Mouse (Mus musculus) gastrocnemius, postnatal 10 days (tissue): ENCODE results near the gene Olfr591. TPM values are rescaled to one million over a fixed set of nuclear protein-coding genes. Genes with fewer than 3 reads are reported as not detected.
"Not testable (repeated sequence)": the region's sequence is repeated elsewhere in the genome, so short reads cannot be mapped to it uniquely, and the experiment has no call there.

ENCODE experiments used
- DNase-seq: peaks from one replicate; pipeline ENCODE4 v3.0.0; 2021; ENCODE audit warnings: mixed read lengths
- long read RNA-seq, 2 experiments: library from polyadenylated mRNA; stranded (forward); transcript quantifications; one replicate each; pipeline ENCODE4 v2.0.0; 2021
- total RNA-seq, 2 experiments: library from RNA; stranded (reverse); gene quantifications; 2 replicates each; pipeline ENCODE4 v1.2.3; 2021

Olfr591 gene
- not detected for total RNA-seq
- long read RNA-seq, experiment 1 = 0 reads
- long read RNA-seq, experiment 2 = 0 reads

- DNase-seq = no peak
Observed at GRCm38 (mm10) chr7:103178240-103178639, at the start of gene Olfr591. TSS of gene Olfr591 (minus strand) at chr7:103178340.

- no peak for DNase-seq
Observed at GRCm38 (mm10) chr7:103216696-103217095, 38.6 kb upstream of the Olfr591 start, which contains the start of gene Olfr594. TSS of gene Olfr594 (plus strand) at chr7:103216996.

GRCm38 (mm10) chr7:103212050-103212449 is 33.9 kb upstream of the Olfr591 start:
- DNase-seq = not testable (repeated sequence)

- DNase-seq = no peak
Observed at GRCm38 (mm10) chr7:103211562-103211961, 33.4 kb upstream of the Olfr591 start, which contains the start of gene Olfr593. TSS of gene Olfr593 (plus strand) at chr7:103211862.

- DNase-seq = not testable (repeated sequence)
Observed at GRCm38 (mm10) chr7:103184503-103184902, 6.4 kb upstream of the Olfr591 start, which contains the start of gene Olfr592. TSS of gene Olfr592 (plus strand) at chr7:103184803.

GRCm38 (mm10) chr7:103169697-103170096 is 8.4 kb downstream of the Olfr591 start:
- no peak for DNase-seq

- DNase-seq = no peak
Observed at GRCm38 (mm10) chr7:103156256-103156655, 21.9 kb downstream of the Olfr591 start, which contains the start of gene Olfr589. TSS of gene Olfr589 (minus strand) at chr7:103156356.

- DNase-seq = no peak
Observed at GRCm38 (mm10) chr7:103140579-103140978, 37.6 kb downstream of the Olfr591 start, which contains the start of gene Olfr588-ps1. TSS of gene Olfr588-ps1 (plus strand) at chr7:103140879.

GRCm38 (mm10) chr7:103125538-103125937 is 52.6 kb downstream of the Olfr591 start, which contains the start of gene Olfr586:
TSS of gene Olfr586 (minus strand) at chr7:103125638.
- DNase-seq = no peak

- no peak for DNase-seq
Observed at GRCm38 (mm10) chr7:103119406-103119805, 58.7 kb downstream of the Olfr591 start.

Other genes with a start within 250 kb of the Olfr591 start
- gene Olfr573-ps1, start 235.8 kb downstream of the Olfr591 start, total RNA-seq = not detected
- gene Olfr574, start 229.9 kb downstream of the Olfr591 start, total RNA-seq = not detected
- not detected for gene Olfr575, start 219.6 kb downstream of the Olfr591 start, total RNA-seq
- not detected for gene Olfr576, start 215.7 kb downstream of the Olfr591 start, total RNA-seq
- gene Olfr577, start 202.4 kb downstream of the Olfr591 start, total RNA-seq = not detected
- gene Olfr578, start 189.0 kb downstream of the Olfr591 start, total RNA-seq = not detected
- gene Olfr582, start 140.3 kb downstream of the Olfr591 start, total RNA-seq = not detected
- not detected for gene Olfr583, start 127.0 kb downstream of the Olfr591 start, total RNA-seq
- gene Olfr584, start 96.5 kb downstream of the Olfr591 start, total RNA-seq = not detected
- gene Olfr585, start 80.6 kb downstream of the Olfr591 start, total RNA-seq = not detected
- not detected for gene Olfr586, start 52.7 kb downstream of the Olfr591 start, total RNA-seq
- not detected for gene Olfr588-ps1, start 37.5 kb downstream of the Olfr591 start, total RNA-seq
- not detected for gene Olfr589, start 22.0 kb downstream of the Olfr591 start, total RNA-seq
- not detected for gene Olfr592, start 6.5 kb upstream of the Olfr591 start, total RNA-seq
- gene Olfr593, start 33.5 kb upstream of the Olfr591 start, total RNA-seq = not detected
- not detected for gene Olfr594, start 38.7 kb upstream of the Olfr591 start, total RNA-seq
- gene Usp17ld, start 74.2 kb upstream of the Olfr591 start, total RNA-seq = not detected
- gene Olfr596, start 127.3 kb upstream of the Olfr591 start, total RNA-seq = not detected
- not detected for gene Olfr597, start 138.0 kb upstream of the Olfr591 start, total RNA-seq
- gene Olfr598, start 145.2 kb upstream of the Olfr591 start, total RNA-seq = not detected
- not detected for gene Olfr599, start 157.6 kb upstream of the Olfr591 start, total RNA-seq
- not detected for gene Olfr600, start 171.3 kb upstream of the Olfr591 start, total RNA-seq
- not detected for gene Olfr601, start 184.3 kb upstream of the Olfr591 start, total RNA-seq
- gene Olfr603, start 207.8 kb upstream of the Olfr591 start, total RNA-seq = not detected
- gene Usp17lc, start 236.7 kb upstream of the Olfr591 start, total RNA-seq = not detected